Mouse (Mus musculus): Measurements from ENCODE around the gene Cacybp.

Gene Cacybp

GRCm38 (mm10) chr1:160217898-160218297 is 5.2 kb upstream of the Cacybp start:
- CTCF ChIA-PET = no interaction called here

GRCm38 (mm10) chr1:160214171-160214570 is 1.5 kb upstream of the Cacybp start:
- CTCF ChIA-PET = interaction anchor here (1.0 kb wide), 1 partner anchor 8 kb away, joined by 3 read pairs; no protein-coding TSS in a partner anchor

GRCm38 (mm10) chr1:160212123-160212691 is 468 bp downstream of the Cacybp start:
- CTCF ChIA-PET = interaction anchor here (1.3 kb wide), 2 partner anchors 18 to 73 kb away, joined by 3 read pairs; no protein-coding TSS in a partner anchor

- CTCF ChIA-PET = interaction anchor here (1.3 kb wide), 1 partner anchor 17 kb away, joined by 3 read pairs; no protein-coding TSS in a partner anchor
Measured at GRCm38 (mm10) chr1:160211597-160212122, 1.0 kb downstream of the Cacybp start.

GRCm38 (mm10) chr1:160210566-160210965 is 2.1 kb downstream of the Cacybp start:
- CTCF ChIA-PET = no interaction called here

GRCm38 (mm10) chr1:160209844-160210243 is 2.8 kb downstream of the Cacybp start:
- CTCF ChIA-PET = interaction anchor here (0.7 kb wide), 1 partner anchor 38 kb away, joined by 7 read pairs; no protein-coding TSS in a partner anchor

- CTCF ChIA-PET = no interaction called here
Measured at GRCm38 (mm10) chr1:160205486-160205885, 7.2 kb downstream of the Cacybp start.

GRCm38 (mm10) chr1:160195337-160195663 is 17.4 kb downstream of the Cacybp start:
- CTCF ChIA-PET = no interaction called here

GRCm38 (mm10) chr1:160194529-160195336 is 17.9 kb downstream of the Cacybp start, which contains the start of gene Mrps14:
TSS of gene Mrps14 (plus strand) at chr1:160195215.
- CTCF ChIA-PET = interaction anchor here (0.6 kb wide), 1 partner anchor 18 kb away, joined by 3 read pairs; the partner anchor contains the start of gene Cacybp

GRCm38 (mm10) chr1:160184506-160184905 is 28.2 kb downstream of the Cacybp start:
- CTCF ChIA-PET = no interaction called here

- CTCF ChIA-PET = no interaction called here
Measured at GRCm38 (mm10) chr1:160181216-160181615, 31.5 kb downstream of the Cacybp start.

GRCm38 (mm10) chr1:160176903-160177302 is 35.8 kb downstream of the Cacybp start:
- CTCF ChIA-PET = no interaction called here

GRCm38 (mm10) chr1:160166600-160166999 is 46.1 kb downstream of the Cacybp start:
- CTCF ChIA-PET = no interaction called here

- CTCF ChIA-PET = no interaction called here
Measured at GRCm38 (mm10) chr1:160158190-160158589, 54.5 kb downstream of the Cacybp start.

GRCm38 (mm10) chr1:160153480-160153879 is 59.2 kb downstream of the Cacybp start, which contains the start of gene Tnn:
TSS of gene Tnn (minus strand) at chr1:160153580.
- CTCF ChIA-PET = no interaction called here

Data from spleen, embryonic (tissue).